Mouse (Mus musculus) olfactory bulb, adult 2 months (tissue): ENCODE data around the gene Hspa12a.

ENCODE experiments used
- CTCF ChIP-seq: fragments of 200-500 bp; IDR thresholded peaks from 2 replicates; pipeline ENCODE4 v1.5.1; 2012; ENCODE audit warnings: low read depth, mild to moderate bottlenecking, low read length, moderate library complexity; ENCODE audit not compliant: insufficient read depth
- POLR2A ChIP-seq: fragments of 200-500 bp; IDR thresholded peaks from 2 replicates; pipeline ENCODE4 v1.6.1; 2012; ENCODE audit warnings: mild to moderate bottlenecking, low read depth, low read length, moderate library complexity; ENCODE audit not compliant: insufficient read depth

DNA sequence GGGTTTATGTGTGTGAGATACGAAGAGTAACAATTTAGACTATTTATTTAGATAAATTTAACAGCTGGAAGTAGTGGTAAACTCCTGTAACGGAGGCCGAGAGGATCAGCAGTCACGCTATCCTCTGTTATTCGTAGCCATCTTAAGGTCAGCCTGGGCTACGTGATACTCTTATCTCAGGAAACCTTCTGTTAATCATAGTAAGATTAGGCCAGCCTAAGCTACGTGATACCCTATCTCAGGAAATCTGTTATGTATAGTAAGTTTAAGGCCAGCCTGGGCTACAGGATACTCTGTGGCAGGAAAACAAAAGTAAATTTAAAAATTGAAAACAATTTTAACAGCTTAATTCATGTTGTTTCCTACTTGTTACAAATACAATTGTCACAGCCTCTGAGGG lies 2.5 kb upstream of the Hspa12a start:
- TF ChIP-seq CTCF (no peak), POLR2A (no peak)
